Mouse (Mus musculus): ENCODE data around the gene Zscan26.
"Not testable (repeated sequence)": the region's sequence is repeated elsewhere in the genome, so short reads cannot be mapped to it uniquely, and the experiment has no call there.

The Zscan26 gene

GRCm38 (mm10) chr13:21427631-21428030, 25.9 kb downstream of the Zscan26 start:
- DNase-seq (ENCODE audit: low spot score in 2 of 2) = no peak

- DNase-seq (ENCODE audit: low spot score in 2 of 2) = no peak
Measured at GRCm38 (mm10) chr13:21423301-21423700, 30.2 kb downstream of the Zscan26 start.

GRCm38 (mm10) chr13:21418865-21419264, 34.7 kb downstream of the Zscan26 start:
- peak in 1 of 2 experiments; percentile 25 for DNase-seq (ENCODE audit: low spot score in 2 of 2)

GRCm38 (mm10) chr13:21417298-21418010, 36.1 kb downstream of the Zscan26 start:
- no peak for DNase-seq (ENCODE audit: low spot score in 2 of 2)

- DNase-seq (ENCODE audit: low spot score in 2 of 2) = no peak
Measured at GRCm38 (mm10) chr13:21415750-21416149, 37.8 kb downstream of the Zscan26 start.

GRCm38 (mm10) chr13:21415266-21415665, 38.3 kb downstream of the Zscan26 start:
- DNase-seq (ENCODE audit: low spot score in 2 of 2) = no peak

GRCm38 (mm10) chr13:21414231-21415212, 39.0 kb downstream of the Zscan26 start:
- DNase-seq (ENCODE audit: low spot score in 2 of 2) = no peak

GRCm38 (mm10) chr13:21408805-21409459, 44.6 kb downstream of the Zscan26 start:
- DNase-seq (ENCODE audit: low spot score in 2 of 2) = no peak

GRCm38 (mm10) chr13:21407969-21408804, 45.3 kb downstream of the Zscan26 start:
- DNase-seq (ENCODE audit: low spot score in 2 of 2) = peak; percentile 44 to 65

- no peak for DNase-seq (ENCODE audit: low spot score in 2 of 2)
Measured at GRCm38 (mm10) chr13:21407341-21407740, 46.2 kb downstream of the Zscan26 start.

GRCm38 (mm10) chr13:21402848-21403247, 50.7 kb downstream of the Zscan26 start:
- no peak for DNase-seq (ENCODE audit: low spot score in 2 of 2)

- DNase-seq (ENCODE audit: low spot score in 2 of 2) = peak; percentile 84 to 93
Measured at GRCm38 (mm10) chr13:21402287-21402846, 51.2 kb downstream of the Zscan26 start, which contains the start of gene Zkscan3. Zkscan3 (minus strand) TSS chr13:21402755.

GRCm38 (mm10) chr13:21401636-21402286, 51.8 kb downstream of the Zscan26 start:
- no peak for DNase-seq (ENCODE audit: low spot score in 2 of 2)

GRCm38 (mm10) chr13:21401166-21401565, 52.4 kb downstream of the Zscan26 start:
- no peak for DNase-seq (ENCODE audit: low spot score in 2 of 2)

- DNase-seq (ENCODE audit: low spot score in 2 of 2) = no peak
Measured at GRCm38 (mm10) chr13:21397486-21397885, 56.0 kb downstream of the Zscan26 start.

- DNase-seq (ENCODE audit: low spot score in 2 of 2) = not testable (repeated sequence)
Measured at GRCm38 (mm10) chr13:21396048-21396447, 57.5 kb downstream of the Zscan26 start.

GRCm38 (mm10) chr13:21395623-21396022, 57.9 kb downstream of the Zscan26 start:
- no peak for DNase-seq (ENCODE audit: low spot score in 2 of 2)

GRCm38 (mm10) chr13:21395211-21395610, 58.3 kb downstream of the Zscan26 start:
- no peak for DNase-seq (ENCODE audit: low spot score in 2 of 2)

Measured in spleen, postnatal 4 days (tissue).